Mouse (Mus musculus) lung, postnatal 25 days (tissue): ENCODE results near the gene Ddx46.
"Not testable (repeated sequence)": the region's sequence is repeated elsewhere in the genome, so short reads cannot be mapped to it uniquely, and the experiment has no call there.

Source experiments
- DNase-seq: peaks from one replicate; pipeline ENCODE4 v3.0.0; 2022; ENCODE audit warnings: low spot score

The Ddx46 gene

GRCm38 (mm10) chr13:55636185-55636983 is 1.6 kb downstream of the Ddx46 start:
- DNase-seq, result no peak

GRCm38 (mm10) chr13:55640480-55640879 is 5.7 kb downstream of the Ddx46 start:
- peak; percentile 71 for DNase-seq

- DNase-seq, result no peak
Observed at GRCm38 (mm10) chr13:55644525-55644924, 9.7 kb downstream of the Ddx46 start.

- DNase-seq, result no peak
Observed at GRCm38 (mm10) chr13:55650098-55650497, 15.3 kb downstream of the Ddx46 start.

GRCm38 (mm10) chr13:55650980-55651379 is 16.2 kb downstream of the Ddx46 start:
- DNase-seq, result no peak

- peak; percentile 14 for DNase-seq
Observed at GRCm38 (mm10) chr13:55668550-55668949, 33.7 kb downstream of the Ddx46 start.

GRCm38 (mm10) chr13:55672711-55673110 is 37.9 kb downstream of the Ddx46 start:
- DNase-seq, result no peak

GRCm38 (mm10) chr13:55677364-55677763 is 42.5 kb downstream of the Ddx46 start:
- no peak for DNase-seq

GRCm38 (mm10) chr13:55682201-55682600 is 47.4 kb downstream of the Ddx46 start:
- DNase-seq, result no peak

- no peak for DNase-seq
Observed at GRCm38 (mm10) chr13:55683581-55683980, 48.8 kb downstream of the Ddx46 start.

GRCm38 (mm10) chr13:55686107-55686633 is 51.3 kb downstream of the Ddx46 start:
- no peak for DNase-seq

- no peak for DNase-seq
Observed at GRCm38 (mm10) chr13:55687927-55688602, 53.2 kb downstream of the Ddx46 start.

- DNase-seq, result peak; percentile 89
Observed at GRCm38 (mm10) chr13:55692535-55693242, 57.9 kb downstream of the Ddx46 start, which contains the start of gene B230219D22Rik. Gene B230219D22Rik, plus strand, starts transcription at chr13:55693124.

- DNase-seq, result peak; percentile 26
Observed at GRCm38 (mm10) chr13:55693243-55693721, 58.5 kb downstream of the Ddx46 start.

- DNase-seq, result no peak
Observed at GRCm38 (mm10) chr13:55694110-55694509, 59.3 kb downstream of the Ddx46 start.

- not testable (repeated sequence) for DNase-seq
Observed at GRCm38 (mm10) chr13:55695989-55696388, 61.2 kb downstream of the Ddx46 start.

- DNase-seq, result no peak
Observed at GRCm38 (mm10) chr13:55704301-55704700, 69.5 kb downstream of the Ddx46 start.

- DNase-seq, result no peak
Observed at GRCm38 (mm10) chr13:55712846-55713245, 78.0 kb downstream of the Ddx46 start.

- peak; percentile 84 for DNase-seq
Observed at GRCm38 (mm10) chr13:55714501-55715166, 79.8 kb downstream of the Ddx46 start, which contains the start of gene Txndc15. Gene Txndc15, plus strand, starts transcription at chr13:55714650.

- DNase-seq, result no peak
Observed at GRCm38 (mm10) chr13:55715167-55715512, 80.3 kb downstream of the Ddx46 start.

- no peak for DNase-seq
Observed at GRCm38 (mm10) chr13:55715908-55716510, 81.2 kb downstream of the Ddx46 start.
